18 mouse cellular contexts compared by ENCODE assay signal in genomic region chr6:125591652-125592385, GRCm38 (mm10). TPM values are rescaled to one million over a fixed set of nuclear protein-coding genes. Genes with fewer than 3 reads are reported as not detected.
DNase-seq lines count a peak whose midpoint lies in the region; ATAC-seq and TF ChIP-seq lines count a peak whose summit lies in the region.
"Had no signal": no experiment of that assay in that cellular context is flagged by ENCODE, and none has a peak within 500 bp of the region (broad histone marks: within the 10 kb centered on the region; RNA-seq: fewer than 3 reads in every experiment).

No protein-coding gene starts in this region.

- peak; percentile 48 for ATAC-seq in liver, embryonic 16.5 days (ENCODE audit: low read depth)
- peak; percentile 91 for ATAC-seq in intestine, embryonic 16.5 days
- no peak for ATAC-seq in megakaryocyte-erythroid progenitor cell, adult 5-6 weeks (replicated peaks; ENCODE audit: low FRiP score, low TSS enrichment, poor library complexity, severe bottlenecking)
- ATAC-seq: CD4-positive, CD25-positive, alpha-beta regulatory T cell, adult 4 months; Patski had no signal

- peak overlapping the region; percentile 40 for H3K27ac ChIP-seq in liver, embryonic 16.5 days (ENCODE audit: low read length)
- H3K27ac ChIP-seq in ES-E14 (ENCODE audit: insufficient read depth, low read depth, low read length, poor library complexity, severe bottlenecking), result peak overlapping the region; percentile 93
- H3K27ac ChIP-seq in intestine, embryonic 16.5 days (ENCODE audit: low read length), result peak overlapping the region; percentile 64
- H3K27ac ChIP-seq: heart, embryonic 13.5 days; hindbrain, embryonic 10.5 days had no signal

- H3ac ChIP-seq in myocyte (ENCODE audit: control insufficient read depth, insufficient read length), result no peak overlapping the region

- in situ Hi-C loops in ES-E14 (cut with MboI; ENCODE audit: low sequenced_read_pairs in 2 of 2, unreplicated experiment in 2 of 2), result no loop called here

- H3K9me3 ChIP-seq in liver, embryonic 16.5 days (replicated peaks; ENCODE audit: control insufficient read depth, low read length), result no peaks in the 10 kb centered on the region
- no peaks in the 10 kb centered on the region for H3K9me3 ChIP-seq in ES-E14 (ENCODE audit: control insufficient read depth, insufficient read depth, low read depth, low read length)
- no peaks in the 10 kb centered on the region for H3K9me3 ChIP-seq in intestine, embryonic 16.5 days (ENCODE audit: control insufficient read depth, low read length)
- H3K9me3 ChIP-seq: heart, embryonic 13.5 days; hindbrain, embryonic 10.5 days had no signal

- H3K36me3 ChIP-seq in liver, embryonic 16.5 days (ENCODE audit: control insufficient read depth, insufficient read depth), result no peaks in the 10 kb centered on the region
- H3K36me3 ChIP-seq in ES-E14 (ENCODE audit: control insufficient read depth, insufficient read depth, low read length, poor library complexity, severe bottlenecking) (no peaks in the 10 kb centered on the region), myocyte (ENCODE audit: control insufficient read depth, insufficient read depth) (no peaks in the 10 kb centered on the region)
- H3K36me3 ChIP-seq in intestine, embryonic 16.5 days (ENCODE audit: control insufficient read depth, insufficient read depth, low read length), result no peaks in the 10 kb centered on the region
- H3K36me3 ChIP-seq: heart, embryonic 13.5 days; hindbrain, embryonic 10.5 days had no signal

- no peaks in the 10 kb centered on the region for H3K79me2 ChIP-seq in myocyte (ENCODE audit: control insufficient read depth, insufficient read depth)

- no peak for TF ChIP-seq POLR2A in myocyte (IDR thresholded peaks at IDR 0.05; ENCODE audit: insufficient read length, low read depth)

- H3K27me3 ChIP-seq in liver, embryonic 16.5 days (ENCODE audit: control insufficient read depth, insufficient read depth, low read depth, low read length), result no peaks in the 10 kb centered on the region
- no peaks in the 10 kb centered on the region for H3K27me3 ChIP-seq in intestine, embryonic 16.5 days (replicated peaks; ENCODE audit: control insufficient read depth, insufficient read depth, low read length)
- peaks cover 8% of the 10 kb centered on the region for H3K27me3 ChIP-seq in myocyte (ENCODE audit: control insufficient read depth, insufficient read depth, insufficient read length)
- H3K27me3 ChIP-seq: Patski had no signal

- peaks cover 4% of the 10 kb centered on the region for H3K4me1 ChIP-seq in liver, embryonic 16.5 days (ENCODE audit: control insufficient read depth, low read depth, low read length)
- peaks cover 22 to 48% of the 10 kb centered on the region in 2 experiments for H3K4me1 ChIP-seq in ES-E14 (ENCODE audit: control insufficient read depth in 2 of 2, insufficient read depth in 2 of 2, low read length in 2 of 2, poor library complexity in 1 of 2)
- peaks cover 14% of the 10 kb centered on the region for H3K4me1 ChIP-seq in intestine, embryonic 16.5 days (ENCODE audit: control insufficient read depth, insufficient read depth, low read length)

- no peak overlapping the region for H3K9ac ChIP-seq in liver, embryonic 16.5 days (ENCODE audit: low read depth, low read length)
- H3K9ac ChIP-seq in ES-E14 (ENCODE audit: insufficient read depth, low read depth, low read length, poor library complexity, severe bottlenecking), result peak overlapping the region; percentile 41; the same call in 1 of the 2 replicates
- peak overlapping the region; percentile 16; the same call in 1 of the 2 replicates for H3K9ac ChIP-seq in intestine, embryonic 16.5 days (ENCODE audit: low read depth, low read length)
- H3K9ac ChIP-seq: heart, embryonic 13.5 days had no signal

- no peak overlapping the region for H3K4me3 ChIP-seq in liver, embryonic 16.5 days (ENCODE audit: low read depth, low read length)
- peak overlapping the region in 1 of 2 experiments; percentile 11; a peak in 2 of 4 replicates for H3K4me3 ChIP-seq in ES-E14 (ENCODE audit: insufficient read depth in 1 of 2, low read depth in 1 of 2, low read length in 2 of 2, poor library complexity in 1 of 2, severe bottlenecking in 1 of 2)
- no peak overlapping the region for H3K4me3 ChIP-seq in intestine, embryonic 16.5 days (ENCODE audit: low read length)
- no peak overlapping the region for H3K4me3 ChIP-seq in myocyte
- H3K4me3 ChIP-seq: erythroblast, embryonic 14.5 days; heart, embryonic 13.5 days; hindbrain, embryonic 10.5 days had no signal

- no peak overlapping the region for H3K4me2 ChIP-seq in liver, embryonic 16.5 days (ENCODE audit: low read depth, low read length)
- H3K4me2 ChIP-seq in intestine, embryonic 16.5 days (ENCODE audit: low read depth, low read length), result peak overlapping the region; percentile 13; the same call in 1 of the 2 replicates
- H3K4me2 ChIP-seq in myocyte (ENCODE audit: low read depth), result peak overlapping the region; percentile 7
- H3K4me2 ChIP-seq: heart, embryonic 13.5 days had no signal

- DNase-seq in liver, result no peak
- DNase-seq in ES-E14 (ENCODE audit: low read depth, low spot score), result peak; percentile 54
- no peak for DNase-seq in layer of hippocampus, adult 9-11 months
- no peak for DNase-seq in layer of hippocampus, adult 9-10 months (ENCODE audit: low spot score)
- DNase-seq: adrenal gland, adult 8-10 months; cerebellum, adult 8-10 months; gastrocnemius, postnatal 25 days; kidney, adult 18-20 months; right cerebral cortex, adult 18-20 months had no signal

- 66% methylated on average over 8 of the region's 8 CpGs for WGBS in liver, embryonic 16.5 days (ENCODE audit: insufficient replicate concordance)
- 43% methylated on average over 8 of the region's 8 CpGs for WGBS in intestine, embryonic 16.5 days

TF ChIP-seq in ES-E14, 5 proteins besides CTCF, POLR2A, EP300 and RAD21:
- no peak for TF ChIP-seq ZC3H11A (IDR thresholded peaks at IDR 0.05; ENCODE audit: borderline replicate concordance, low read depth, low read length)
- TF ChIP-seq ZNF384 (IDR thresholded peaks at IDR 0.05; ENCODE audit: low read depth, low read length), result no peak
- TF ChIP-seq HCFC1 (IDR thresholded peaks at IDR 0.05; ENCODE audit: borderline replicate concordance, insufficient read depth, low read length), result no peak
- peak; percentile 77 for TF ChIP-seq MAFK (IDR thresholded peaks at IDR 0.05; ENCODE audit: insufficient read depth, low read depth, low read length)

TF ChIP-seq in myocyte, 11 proteins besides CTCF, POLR2A, EP300 and RAD21:
- peak in 2 of 3 experiments; percentile 17 to 61 for TF ChIP-seq MYOD1 (IDR thresholded peaks at IDR 0.05; ENCODE audit: control insufficient read depth in 1 of 3, insufficient read length in 2 of 3, low read depth in 2 of 3)
- TF ChIP-seq CEBPB (IDR thresholded peaks at IDR 0.05; ENCODE audit: insufficient read depth, poor library complexity, severe bottlenecking), result no peak
- TF ChIP-seq MYOG (IDR thresholded peaks at IDR 0.05; ENCODE audit: control insufficient read depth in 1 of 3, insufficient read depth in 1 of 3, insufficient read length in 2 of 3, low read depth in 2 of 3), result peak in 1 of 3 experiments; percentile 82

RNA-seq across cellular contexts. Expression of gene Vwf, which starts 45.2 kb away (rescaled TPM):
- 10.4 and 11.9 TPM in 2 replicates for polyA plus RNA-seq in liver, embryonic 16.5 days (2015; fragmentation: Nextera tagmentation; extraction: Ambion mirVana)
- total RNA-seq in ES-E14 (2012; rRNA removed), result 3.0 and 6.8 TPM in 2 replicates
- 7.0 and 8.6 TPM in 2 replicates for polyA plus RNA-seq in intestine, embryonic 16.5 days (2015; fragmentation: Nextera tagmentation; extraction: Ambion mirVana)
- polyA plus RNA-seq in myocyte (2012; fragmentation: generic; extraction: Trizol), result 1.2 TPM
- total RNA-seq in megakaryocyte-erythroid progenitor cell, adult 5-6 weeks (2014; fragmentation: Nextera tagmentation), result 11.0 and 14.9 TPM in 2 replicates
- 5.5 and 9.3 TPM in 2 replicates for total RNA-seq in megakaryocyte-erythroid progenitor cell, adult 5-6 weeks (2017)
- polyA plus RNA-seq: CD4-positive, CD25-positive, alpha-beta regulatory T cell, adult 4 months had no signal

Comparison
In these comparisons a context has a peak if more than half of its experiments do, and no peak if none do; other contexts are left out.
1. H3K27ac ChIP-seq: peak in every context shown above with its lines; median percentile 93 in ES-E14; 64 in intestine, embryonic 16.5 days; 40 in liver, embryonic 16.5 days.